Mouse (Mus musculus): Measurements from ENCODE around the gene Fkbp10. TPM values are rescaled to one million over a fixed set of nuclear protein-coding genes. Genes with fewer than 3 reads are reported as not detected.
A peak's percentile ranks its signal among the peaks of the same experiment; 100 is the strongest.

Gene Fkbp10
- polyA plus RNA-seq, 1 experiment from 2014 or later: 84.2 TPM

GRCm38 (mm10) chr11:100406273-100406672 lies 9.2 kb upstream of the Fkbp10 start:
- ATAC-seq: no peak
- no peak overlapping the region for H3K27ac ChIP-seq
- peaks cover 30% of the 10 kb centered on the region for H3K4me1 ChIP-seq (replicated peaks)
- H3K4me2 ChIP-seq (replicated peaks): no peak overlapping the region
- no peak overlapping the region for H3K4me3 ChIP-seq (replicated peaks)
- H3K9ac ChIP-seq: no peak overlapping the region
- no peaks in the 10 kb centered on the region for H3K27me3 ChIP-seq (replicated peaks)
- 0 out of 2 replicates have a peak, but pooled peaks cover 5% of the 10 kb centered on the region for H3K36me3 ChIP-seq
- WGBS: 77% methylated on average over 8 of the region's 8 CpGs
- no peaks in the 10 kb centered on the region for H3K9me3 ChIP-seq

- peaks cover 31% of the 10 kb centered on the region for H3K4me1 ChIP-seq (replicated peaks)
- no peak overlapping the region for H3K4me3 ChIP-seq (replicated peaks)
- no peaks in the 10 kb centered on the region for H3K27me3 ChIP-seq (replicated peaks)
- 88% methylated on average over 5 of the region's 5 CpGs for WGBS
- no peak overlapping the region for H3K4me2 ChIP-seq (replicated peaks)
- no peaks in the 10 kb centered on the region for H3K9me3 ChIP-seq
- H3K9ac ChIP-seq: no peak overlapping the region
- no peak overlapping the region for H3K27ac ChIP-seq
- ATAC-seq: no peak
- 0 out of 2 replicates have a peak, but pooled peaks cover 5% of the 10 kb centered on the region for H3K36me3 ChIP-seq
These were observed 8.3 kb upstream of the Fkbp10 start for GRCm38 (mm10) chr11:100406995-100407705.

GRCm38 (mm10) chr11:100408076-100408834 lies 7.2 kb upstream of the Fkbp10 start:
- Histone ChIP-seq H3K27ac (no peak overlapping the region), H3K9me3 (no peaks in the 10 kb centered on the region), H3K4me3 (replicated peaks) (no peak overlapping the region), H3K9ac (no peak overlapping the region), H3K4me1 (replicated peaks) (peaks cover 31% of the 10 kb centered on the region), H3K36me3 (0 out of 2 replicates have a peak, but pooled peaks cover 5% of the 10 kb centered on the region), H3K27me3 (replicated peaks) (no peaks in the 10 kb centered on the region), H3K4me2 (replicated peaks) (no peak overlapping the region)
- 37% methylated on average over 10 of the region's 10 CpGs for WGBS
- no peak for ATAC-seq

- ATAC-seq: no peak
- Histone ChIP-seq H3K9ac (no peak overlapping the region), H3K27me3 (replicated peaks) (no peaks in the 10 kb centered on the region), H3K4me2 (replicated peaks) (no peak overlapping the region), H3K9me3 (no peaks in the 10 kb centered on the region), H3K4me3 (replicated peaks) (no peak overlapping the region), H3K36me3 (0 out of 2 replicates have a peak, but pooled peaks cover 5% of the 10 kb centered on the region), H3K27ac (no peak overlapping the region), H3K4me1 (replicated peaks) (peaks cover 31% of the 10 kb centered on the region)
- 91% methylated on average over 12 of the region's 12 CpGs for WGBS
These were observed 6.5 kb upstream of the Fkbp10 start for GRCm38 (mm10) chr11:100408835-100409462.

GRCm38 (mm10) chr11:100409686-100410085 lies 5.8 kb upstream of the Fkbp10 start:
- no peak for ATAC-seq
- 72% methylated on average over 3 of the region's 3 CpGs for WGBS
- Histone ChIP-seq H3K27me3 (replicated peaks) (no peaks in the 10 kb centered on the region), H3K9me3 (no peaks in the 10 kb centered on the region), H3K4me3 (replicated peaks) (no peak overlapping the region), H3K4me1 (replicated peaks) (peaks cover 31% of the 10 kb centered on the region), H3K27ac (no peak overlapping the region), H3K9ac (no peak overlapping the region), H3K4me2 (replicated peaks) (no peak overlapping the region), H3K36me3 (0 out of 2 replicates have a peak, but pooled peaks cover 5% of the 10 kb centered on the region)

GRCm38 (mm10) chr11:100411736-100412135 lies 3.8 kb upstream of the Fkbp10 start:
- H3K9ac ChIP-seq: peak overlapping the region; percentile 18; the same call in 1 of the 2 replicates
- WGBS: 32% methylated on average over 11 of the region's 11 CpGs
- no peaks in the 10 kb centered on the region for H3K27me3 ChIP-seq (replicated peaks)
- H3K4me1 ChIP-seq (replicated peaks): peaks cover 39% of the 10 kb centered on the region
- ATAC-seq: peak; percentile 18; the same call in 1 of the 2 replicates
- H3K4me3 ChIP-seq (replicated peaks): 0 out of 2 replicates have a peak overlapping the region, but pooled peaks have one; percentile 1
- H3K36me3 ChIP-seq: 0 out of 2 replicates have a peak, but pooled peaks cover 5% of the 10 kb centered on the region
- peak overlapping the region; percentile 78 for H3K4me2 ChIP-seq (replicated peaks)
- H3K27ac ChIP-seq: peak overlapping the region; percentile 66
- no peaks in the 10 kb centered on the region for H3K9me3 ChIP-seq

GRCm38 (mm10) chr11:100413541-100413940 lies 2.0 kb upstream of the Fkbp10 start:
- peak overlapping the region; percentile 93 for H3K9ac ChIP-seq
- peak overlapping the region; percentile 80 for H3K4me3 ChIP-seq (replicated peaks)
- ATAC-seq: no peak
- H3K4me1 ChIP-seq (replicated peaks): peaks cover 39% of the 10 kb centered on the region
- 0 out of 2 replicates have a peak, but pooled peaks cover 5% of the 10 kb centered on the region for H3K36me3 ChIP-seq
- H3K27ac ChIP-seq: peak overlapping the region; percentile 96
- 55% methylated on average over 11 of the region's 11 CpGs for WGBS
- no peaks in the 10 kb centered on the region for H3K9me3 ChIP-seq
- no peaks in the 10 kb centered on the region for H3K27me3 ChIP-seq (replicated peaks)
- peak overlapping the region; percentile 78 for H3K4me2 ChIP-seq (replicated peaks)

GRCm38 (mm10) chr11:100414021-100414913 lies 1.2 kb upstream of the Fkbp10 start, which contains the start of gene P3h4:
P3h4 (minus strand) TSS chr11:100414836.
- Histone ChIP-seq H3K4me3 (replicated peaks) (peak within 1 kb of the TSS; percentile 80), H3K27me3 (replicated peaks) (no peaks in the 10 kb centered on the region), H3K27ac (peak within 1 kb of the TSS; percentile 96), H3K4me2 (replicated peaks) (peak within 1 kb of the TSS; percentile 78), H3K4me1 (replicated peaks) (peaks cover 39% of the 10 kb centered on the region), H3K36me3 (0 out of 2 replicates have a peak, but pooled peaks cover 5% of the 10 kb centered on the region), H3K9ac (peak within 1 kb of the TSS; percentile 93), H3K9me3 (no peaks in the 10 kb centered on the region)
- peak; percentile 92 for ATAC-seq
- WGBS: 2% methylated on average over 93 of the region's 93 CpGs

- H3K27ac ChIP-seq: no peak overlapping the region
- no peak overlapping the region for H3K4me2 ChIP-seq (replicated peaks)
- H3K9ac ChIP-seq: no peak overlapping the region
- peaks cover 7% of the 10 kb centered on the region; the same call in 1 of the 2 replicates for H3K36me3 ChIP-seq
- ATAC-seq: no peak
- no peak overlapping the region for H3K4me3 ChIP-seq (replicated peaks)
- peaks cover 7% of the 10 kb centered on the region; the same call in 1 of the 2 replicates for H3K4me1 ChIP-seq (replicated peaks)
- no peaks in the 10 kb centered on the region for H3K9me3 ChIP-seq
- WGBS: 81% methylated on average over 8 of the region's 8 CpGs
- no peaks in the 10 kb centered on the region for H3K27me3 ChIP-seq (replicated peaks)
These were observed 6.0 kb downstream of the Fkbp10 start for GRCm38 (mm10) chr11:100421537-100421936.

- H3K36me3 ChIP-seq: peaks cover 7% of the 10 kb centered on the region; the same call in 1 of the 2 replicates
These were observed 8.3 kb downstream of the Fkbp10 start for GRCm38 (mm10) chr11:100423836-100424235.

GRCm38 (mm10) chr11:100425851-100426250 lies 10.4 kb downstream of the Fkbp10 start:
- Histone ChIP-seq H3K36me3 (peaks cover 15% of the 10 kb centered on the region), H3K27me3 (replicated peaks) (no peaks in the 10 kb centered on the region), H3K9ac (no peak overlapping the region), H3K4me3 (replicated peaks) (no peak overlapping the region), H3K9me3 (no peaks in the 10 kb centered on the region), H3K4me1 (replicated peaks) (peaks cover 8% of the 10 kb centered on the region; the same call in 1 of the 2 replicates), H3K4me2 (replicated peaks) (no peak overlapping the region), H3K27ac (no peak overlapping the region)
- WGBS: 19% methylated on average over 7 of the region's 7 CpGs
- ATAC-seq: peak; percentile 78

More at GRCm38 (mm10) chr11:100423836-100424235, 8.3 kb downstream of the Fkbp10 start:
- H3K4me1 ChIP-seq (replicated peaks): peaks cover 5% of the 10 kb centered on the region; the same call in 1 of the 2 replicates
- no peak overlapping the region for H3K4me2 ChIP-seq (replicated peaks)
- no peak overlapping the region for H3K9ac ChIP-seq
- ATAC-seq: no peak
- no peak overlapping the region for H3K4me3 ChIP-seq (replicated peaks)
- H3K9me3 ChIP-seq: no peaks in the 10 kb centered on the region
- no peaks in the 10 kb centered on the region for H3K27me3 ChIP-seq (replicated peaks)
- WGBS: 90% methylated on average over 7 of the region's 7 CpGs
- no peak overlapping the region for H3K27ac ChIP-seq
